Mouse (Mus musculus) G1E (cell line): Measurements from ENCODE around the gene St7.

Source experiments
- CTCF ChIP-seq: IDR thresholded peaks from 2 replicates; pipeline ENCODE4 v1.5.1; 2012; ENCODE audit warnings: low read depth, low read length, inconsistent platforms, mixed read lengths
- GATA1 ChIP-seq: IDR thresholded peaks from 2 replicates; pipeline ENCODE4 v1.6.1; 2012; ENCODE audit warnings: borderline replicate concordance, low read length, inconsistent platforms, mixed read lengths
- TAL1 ChIP-seq: conservative IDR thresholded peaks from 2 replicates; pipeline ENCODE4 v1.6.1; 2012; ENCODE audit warnings: low read depth, low read length, inconsistent platforms, mixed read lengths

GRCm38 (mm10) chr6:17747724-17748123, 55.0 kb downstream of the St7 start:
- TF ChIP-seq CTCF (no peak), GATA1 (no peak), TAL1 (no peak)
